Mouse (Mus musculus): ENCODE data around the gene Gm10160.
A peak's percentile ranks its signal among the peaks of the same experiment; 100 is the strongest.

- TF ChIP-seq CTCF (IDR thresholded peaks at IDR 0.05; ENCODE audit: extremely low read depth, insufficient read depth, low read length) (peak; percentile 77), POLR2A (IDR thresholded peaks at IDR 0.05; ENCODE audit: extremely low read depth, insufficient read depth, low read length) (no peak)
Observed at GRCm38 (mm10) chr7:81868158-81868557, 12.6 kb upstream of the Gm10160 start.
